Mouse (Mus musculus) heart, adult 9 months (tissue): ENCODE results near the gene Selenop.

Experiments used
- DNase-seq, 2 experiments: peaks; one replicate each; pipeline ENCODE4 v3.0.0; 2022; ENCODE audit warnings: low spot score in 2 of 2

Selenop gene

GRCm38 (mm10) chr15:3270646-3271077, 2.3 kb downstream of the Selenop start:
- peak; percentile 91 to 93 for DNase-seq

- DNase-seq: peak; percentile 43 to 46
These were observed 2.9 kb downstream of the Selenop start for GRCm38 (mm10) chr15:3271216-3271615.

DNA sequence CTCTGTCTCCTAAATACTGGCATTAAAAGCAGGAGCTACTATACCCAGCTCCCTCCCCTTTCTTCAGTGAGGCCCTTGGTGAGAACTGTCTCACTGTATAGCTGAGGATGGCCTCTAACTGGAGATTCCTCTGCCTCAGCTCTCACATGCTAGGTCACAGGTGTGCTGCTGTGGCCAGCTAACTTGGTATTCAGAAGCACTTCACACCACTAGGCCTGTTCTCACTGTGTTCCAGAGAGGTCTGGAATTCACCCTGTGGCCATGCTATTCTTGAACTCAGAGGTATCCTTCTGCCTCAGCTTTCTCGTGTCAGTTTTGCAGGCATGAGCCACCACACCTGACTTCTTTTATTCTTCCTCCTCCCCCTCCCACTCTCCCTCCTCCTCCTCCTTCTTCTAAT, 4.8 kb downstream of the Selenop start:
- no peak for DNase-seq

- no peak for DNase-seq
These were observed 9.0 kb downstream of the Selenop start for GRCm38 (mm10) chr15:3277391-3277790.

DNA sequence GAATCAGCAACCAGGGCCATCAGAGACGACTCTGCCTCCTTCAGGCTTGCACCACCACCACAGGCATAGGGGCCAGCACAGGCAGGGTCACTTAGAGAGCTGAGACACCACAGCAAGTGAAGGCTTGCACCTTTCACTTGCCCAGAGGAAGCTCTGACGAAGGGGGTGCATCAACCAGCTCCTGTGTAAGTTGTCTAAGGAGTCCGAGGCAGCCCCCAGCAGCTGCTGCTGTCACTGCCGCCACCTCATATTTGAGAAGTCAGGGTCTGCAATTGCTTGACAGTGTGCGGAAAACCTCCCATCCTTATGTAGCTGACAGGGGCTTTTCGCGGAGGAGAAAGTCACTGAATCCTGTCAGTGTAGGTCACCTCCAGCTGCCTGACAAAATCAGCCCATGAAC, 10.9 kb downstream of the Selenop start:
- no peak for DNase-seq

GRCm38 (mm10) chr15:3281216-3281615, 12.9 kb downstream of the Selenop start:
- DNase-seq: no peak

- DNase-seq: no peak
These were observed 13.4 kb downstream of the Selenop start for GRCm38 (mm10) chr15:3281737-3282136.

- DNase-seq: no peak
These were observed 17.7 kb downstream of the Selenop start for GRCm38 (mm10) chr15:3286032-3286431.

DNA sequence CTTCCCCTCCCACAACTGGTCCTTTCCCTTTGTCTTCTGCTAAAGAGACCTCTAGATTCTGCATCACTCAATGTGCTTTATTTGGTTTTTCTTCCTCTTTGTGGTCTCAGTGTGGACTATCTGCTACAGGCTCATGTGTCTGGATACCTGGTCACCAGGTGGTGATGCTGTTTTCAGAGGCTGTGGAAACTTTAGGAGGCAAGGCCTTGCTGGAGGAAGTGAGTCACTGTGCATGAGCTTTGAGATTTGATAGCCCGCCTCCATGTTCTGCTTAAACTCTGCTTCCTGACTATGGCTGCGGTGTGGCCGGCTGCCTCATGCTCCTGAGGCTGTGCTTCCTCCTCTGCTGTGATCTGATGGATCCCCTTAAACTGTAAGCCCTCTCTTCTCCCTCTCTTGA, 22.1 kb downstream of the Selenop start:
- no peak for DNase-seq

DNA sequence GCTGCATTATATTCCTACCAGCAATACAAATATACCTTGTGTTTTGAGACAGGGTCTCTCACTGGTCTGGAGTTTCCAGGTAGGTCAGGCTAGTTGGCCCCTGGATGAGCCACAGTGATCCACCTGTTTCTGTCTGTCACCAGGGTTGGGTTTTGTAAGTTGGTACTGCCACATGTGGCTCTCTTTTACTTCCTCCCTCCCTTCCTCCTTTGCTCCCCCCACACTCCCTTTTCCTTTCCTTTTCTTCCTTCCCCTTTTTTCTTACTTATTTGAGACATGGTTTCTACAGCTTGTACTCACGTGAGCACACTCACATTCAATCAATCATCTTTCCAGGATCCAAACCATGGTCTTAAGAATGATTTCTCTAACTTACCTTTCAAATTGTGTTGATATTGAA, 25.1 kb downstream of the Selenop start:
- no peak for DNase-seq

- DNase-seq: no peak
These were observed 27.6 kb downstream of the Selenop start for GRCm38 (mm10) chr15:3295986-3296385.

- DNase-seq: no peak
These were observed 29.3 kb downstream of the Selenop start for GRCm38 (mm10) chr15:3297615-3298014.

GRCm38 (mm10) chr15:3300361-3301100, 32.2 kb downstream of the Selenop start:
- no peak for DNase-seq

- no peak for DNase-seq
These were observed 35.1 kb downstream of the Selenop start, which contains the start of gene Ccdc152 for GRCm38 (mm10) chr15:3303426-3303825. Gene Ccdc152, minus strand, starts transcription at chr15:3303526.

DNA sequence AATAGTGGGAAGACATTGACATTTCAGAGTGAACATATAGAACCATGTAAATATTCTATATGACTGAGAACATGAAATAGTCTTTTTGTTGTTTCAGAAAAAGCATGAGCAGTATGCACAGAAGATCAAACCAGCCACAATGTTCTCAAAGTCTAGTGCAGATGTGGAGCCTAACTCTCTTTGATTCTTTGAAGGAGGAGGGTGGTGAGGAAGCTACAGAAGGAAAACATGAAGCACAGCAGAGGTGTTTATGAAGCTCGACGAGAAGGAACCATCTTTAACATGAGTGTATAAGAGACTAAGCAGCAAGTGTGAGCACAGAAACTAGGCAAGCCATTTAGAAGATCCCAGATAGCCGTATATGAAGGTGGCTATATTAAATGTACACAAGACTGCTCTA, 41.5 kb downstream of the Selenop start:
- no peak for DNase-seq

GRCm38 (mm10) chr15:3312937-3313336, 44.6 kb downstream of the Selenop start:
- peak; percentile 6 to 27 for DNase-seq

DNA sequence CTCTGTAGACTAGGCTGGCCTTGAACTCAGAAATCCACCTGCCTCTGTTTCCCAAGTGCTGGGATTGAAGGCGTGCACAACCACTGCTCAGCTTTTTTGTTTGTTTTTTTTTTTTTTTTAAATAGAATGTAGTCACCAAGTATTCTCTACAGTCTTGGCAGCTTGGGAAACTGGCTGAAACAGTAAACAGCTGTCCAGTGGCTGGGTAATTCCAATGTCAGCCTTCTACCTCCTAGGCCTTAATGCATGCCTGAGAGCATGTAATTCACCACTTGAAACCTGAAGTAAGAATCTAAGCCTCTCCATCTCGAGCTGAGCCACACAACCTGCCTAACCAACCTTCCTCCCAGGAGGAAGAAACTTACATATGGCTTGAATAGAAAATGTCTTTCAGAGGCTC, 48.3 kb downstream of the Selenop start:
- no peak for DNase-seq

- no peak for DNase-seq
These were observed 51.6 kb downstream of the Selenop start for GRCm38 (mm10) chr15:3319929-3320328.

DNA sequence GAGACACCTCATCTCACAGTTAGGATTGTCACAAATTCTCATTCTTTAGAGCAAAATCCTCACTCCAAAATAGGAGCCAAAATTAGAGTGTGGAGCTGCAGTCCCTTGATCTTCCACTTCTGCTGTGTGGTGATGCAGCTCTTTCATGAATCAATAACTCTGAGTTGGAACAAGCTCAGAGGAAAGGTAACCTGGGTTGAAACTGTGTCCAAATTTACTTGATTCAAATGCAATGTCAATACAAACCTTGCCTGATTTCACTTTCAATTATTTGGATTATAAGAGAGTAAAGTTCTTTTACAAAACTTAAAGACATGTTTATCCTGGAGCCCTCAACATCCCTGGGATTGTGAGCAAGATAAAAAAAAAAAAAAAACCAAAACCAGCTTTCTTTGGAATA, 54.7 kb downstream of the Selenop start:
- no peak for DNase-seq
